Mouse (Mus musculus) liver, embryonic 18 days (tissue): ENCODE measurements around the gene Marco. TPM values are rescaled to one million over a fixed set of nuclear protein-coding genes. Genes with fewer than 3 reads are reported as not detected.

ENCODE experiments used
- polyA plus RNA-seq: library from polyadenylated mRNA; depleted of rRNA; stranded (reverse); fragments of >200 nt; gene quantifications from 2 replicates; pipeline ENCODE4 v1.2.3, GENCODE M21; 2012; rRNA removed

Marco gene
- polyA plus RNA-seq, result 34.6 and 71.8 TPM in 2 replicates

GRCm38 (mm10) chr1:120504924-120505323, at the start of gene Marco:
Gene Marco (minus strand): TSS chr1:120505024.

Other genes with a start within 250 kb of the Marco start
- gene Steap3, start 232.3 kb downstream of the Marco start, polyA plus RNA-seq, result 31.3 and 34.2 TPM in 2 replicates
- not detected in 2 replicates for gene C1ql2, start 164.4 kb downstream of the Marco start, polyA plus RNA-seq
- gene En1, start 97.4 kb upstream of the Marco start, polyA plus RNA-seq, result not detected in 2 replicates